Mouse (Mus musculus) cerebellum, adult 2 months (tissue): ENCODE measurements around the gene Cd28. TPM values are rescaled to one million over a fixed set of nuclear protein-coding genes. Genes with fewer than 3 reads are reported as not detected.

Experiments used
- DNase-seq, 2 experiments: peaks; one replicate each; pipeline ENCODE4 v3.0.0; 2021
- H3K27ac ChIP-seq: fragments of 200-500 bp; 2 replicates; pipeline ENCODE4 v1.5.1; 2012; ENCODE audit warnings: low read length, control low read depth, inconsistent platforms; ENCODE audit not compliant: insufficient read depth
- H3K27me3 ChIP-seq: fragments of 200-500 bp; 2 replicates; pipeline ENCODE4 v1.6.1; 2012; ENCODE audit warnings: inconsistent platforms, mild to moderate bottlenecking, low read length, moderate library complexity; ENCODE audit not compliant: control insufficient read depth, insufficient read depth
- H3K4me1 ChIP-seq: fragments of 200-500 bp; 2 replicates; pipeline ENCODE4 v1.6.1; 2011; ENCODE audit warnings: low read length; ENCODE audit not compliant: control insufficient read depth, insufficient read depth
- H3K4me3 ChIP-seq: fragments of 200-500 bp; replicated peaks from 2 replicates; pipeline ENCODE3; 2011; ENCODE audit warnings: mild to moderate bottlenecking, low read depth, low read length, control low read depth; ENCODE audit not compliant: insufficient read depth
- CTCF ChIP-seq: fragments of 200-500 bp; IDR thresholded peaks from 2 replicates; pipeline ENCODE4 v1.5.1; 2011; ENCODE audit warnings: low read depth, mild to moderate bottlenecking, control low read depth, low read length, moderate library complexity, borderline replicate concordance; ENCODE audit not compliant: insufficient read depth
- POLR2A ChIP-seq: fragments of 200-500 bp; IDR thresholded peaks from 2 replicates; pipeline ENCODE4 v1.6.1; 2011; ENCODE audit warnings: low read length, control low read depth, borderline replicate concordance; ENCODE audit not compliant: insufficient read depth
- WGBS: fragments of 180-500 bp; shearing (Covaris S2); methylation state at CpG from one replicate; pipeline ENCODE4 v1.1.7; 2018; 5-methylcytosine and 5-hydroxymethylcytosine counted together
- polyA plus RNA-seq: library from polyadenylated mRNA; depleted of rRNA; stranded (reverse); fragments of >200 nt; gene quantifications from 2 replicates; pipeline ENCODE4 v1.2.3, GENCODE M21; 2012

Cd28 gene
- polyA plus RNA-seq, 1 experiment, result 0.25 TPM

- Histone ChIP-seq H3K27ac (no peak overlapping the region), H3K4me3 (no peak overlapping the region), H3K27me3 (no peaks in the 10 kb centered on the region), H3K4me1 (no peaks in the 10 kb centered on the region)
- WGBS, result 84% methylated on average over 3 of the region's 3 CpGs
- TF ChIP-seq CTCF (no peak), POLR2A (no peak)
- no peak for DNase-seq
Observed at GRCm38 (mm10) chr1:60713238-60713637, 3.4 kb upstream of the Cd28 start.

GRCm38 (mm10) chr1:60715651-60716196 lies 876 bp upstream of the Cd28 start:
- peak; percentile 7 to 14 for DNase-seq
- Histone ChIP-seq H3K4me1 (no peaks in the 10 kb centered on the region), H3K27me3 (no peaks in the 10 kb centered on the region), H3K27ac (no peak overlapping the region), H3K4me3 (no peak overlapping the region)
- 7% methylated on average over 8 of the region's 8 CpGs for WGBS
- TF ChIP-seq CTCF (no peak), POLR2A (no peak)

GRCm38 (mm10) chr1:60718580-60718979 lies 2.0 kb downstream of the Cd28 start:
- 87% methylated on average over 4 of the region's 4 CpGs for WGBS
- no peak for DNase-seq
- no peaks in the 10 kb centered on the region for H3K4me1 ChIP-seq
- H3K27me3 ChIP-seq, result no peaks in the 10 kb centered on the region
- H3K27ac ChIP-seq, result no peak overlapping the region
- no peak for TF ChIP-seq POLR2A
- no peak overlapping the region for H3K4me3 ChIP-seq

GRCm38 (mm10) chr1:60723555-60723954 lies 7.0 kb downstream of the Cd28 start:
- Histone ChIP-seq H3K27ac (no peak overlapping the region), H3K4me3 (no peak overlapping the region), H3K4me1 (no peaks in the 10 kb centered on the region), H3K27me3 (no peaks in the 10 kb centered on the region)
- no peak for TF ChIP-seq CTCF
- no peak for TF ChIP-seq POLR2A
- 94% methylated on average over 3 of the region's 3 CpGs for WGBS
- DNase-seq, result no peak

- Histone ChIP-seq H3K27me3 (no peaks in the 10 kb centered on the region), H3K4me1 (no peaks in the 10 kb centered on the region), H3K27ac (no peak overlapping the region), H3K4me3 (no peak overlapping the region)
- no peak for TF ChIP-seq POLR2A
- no peak for TF ChIP-seq CTCF
- DNase-seq, result no peak
- WGBS, result 88% methylated on average over 2 of the region's 2 CpGs
Observed at GRCm38 (mm10) chr1:60731940-60732339, 15.3 kb downstream of the Cd28 start.

- H3K4me3 ChIP-seq, result no peak overlapping the region
- H3K27ac ChIP-seq, result no peak overlapping the region
- H3K4me1 ChIP-seq, result no peaks in the 10 kb centered on the region
- TF ChIP-seq POLR2A, result no peak
- no peak for TF ChIP-seq CTCF
- 39% methylated on average over 12 of the region's 12 CpGs for WGBS
- no peaks in the 10 kb centered on the region for H3K27me3 ChIP-seq
- DNase-seq, result no peak
Observed at GRCm38 (mm10) chr1:60735072-60735907, 18.7 kb downstream of the Cd28 start.

- WGBS, result 87% methylated on average over 7 of the region's 7 CpGs
- TF ChIP-seq CTCF (no peak), POLR2A (no peak)
Observed at GRCm38 (mm10) chr1:60735908-60736280, 19.3 kb downstream of the Cd28 start.

GRCm38 (mm10) chr1:60744266-60744665 lies 27.7 kb downstream of the Cd28 start:
- 62% methylated on average over 1 of the region's 1 CpGs for WGBS

More at GRCm38 (mm10) chr1:60735908-60736280, 19.3 kb downstream of the Cd28 start:
- no peak for DNase-seq
- Histone ChIP-seq H3K27ac (no peak overlapping the region), H3K4me1 (no peaks in the 10 kb centered on the region), H3K27me3 (no peaks in the 10 kb centered on the region), H3K4me3 (no peak overlapping the region)

More at GRCm38 (mm10) chr1:60744266-60744665, 27.7 kb downstream of the Cd28 start:
- Histone ChIP-seq H3K27ac (no peak overlapping the region), H3K27me3 (no peaks in the 10 kb centered on the region), H3K4me3 (no peak overlapping the region), H3K4me1 (no peaks in the 10 kb centered on the region)
- TF ChIP-seq CTCF (no peak), POLR2A (no peak)
- DNase-seq, result no peak
